Mouse (Mus musculus) layer of hippocampus, postnatal 10 days (tissue): Measurements from ENCODE around the gene Ptpn13. TPM values are rescaled to one million over a fixed set of nuclear protein-coding genes. Genes with fewer than 3 reads are reported as not detected.

Experiments
- DNase-seq, 2 experiments: peaks; one replicate each; pipeline ENCODE4 v3.0.0; 2021; ENCODE audit warnings: low spot score in 2 of 2
- total RNA-seq, 2 experiments: library from RNA; stranded (reverse); gene quantifications; 2 replicates each; pipeline ENCODE4 v1.2.3; 2021

Ptpn13 gene
- total RNA-seq, 2 experiments from 2014 or later, result 9.5 to 11.2 TPM

DNA sequence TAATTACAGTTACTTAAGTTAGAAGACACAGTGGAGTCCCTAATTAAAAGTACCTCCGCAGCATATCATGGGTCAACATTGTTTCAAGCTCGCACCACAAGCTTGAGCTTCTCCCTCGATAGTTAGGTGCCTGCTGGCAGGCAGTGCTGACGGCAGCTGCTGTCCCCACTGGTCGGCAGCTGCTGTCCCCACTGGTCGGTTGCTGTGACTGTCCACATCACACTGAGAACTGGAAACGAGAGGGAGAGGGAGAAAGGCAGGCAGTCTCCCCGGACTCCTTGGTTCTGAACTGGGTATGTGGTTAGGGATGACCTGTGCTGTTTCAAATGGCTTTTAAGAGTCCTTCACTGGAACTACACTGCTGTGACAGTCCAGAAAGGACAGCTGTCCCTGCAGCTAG, 33.4 kb downstream of the Ptpn13 start:
- DNase-seq, result no peak

DNA sequence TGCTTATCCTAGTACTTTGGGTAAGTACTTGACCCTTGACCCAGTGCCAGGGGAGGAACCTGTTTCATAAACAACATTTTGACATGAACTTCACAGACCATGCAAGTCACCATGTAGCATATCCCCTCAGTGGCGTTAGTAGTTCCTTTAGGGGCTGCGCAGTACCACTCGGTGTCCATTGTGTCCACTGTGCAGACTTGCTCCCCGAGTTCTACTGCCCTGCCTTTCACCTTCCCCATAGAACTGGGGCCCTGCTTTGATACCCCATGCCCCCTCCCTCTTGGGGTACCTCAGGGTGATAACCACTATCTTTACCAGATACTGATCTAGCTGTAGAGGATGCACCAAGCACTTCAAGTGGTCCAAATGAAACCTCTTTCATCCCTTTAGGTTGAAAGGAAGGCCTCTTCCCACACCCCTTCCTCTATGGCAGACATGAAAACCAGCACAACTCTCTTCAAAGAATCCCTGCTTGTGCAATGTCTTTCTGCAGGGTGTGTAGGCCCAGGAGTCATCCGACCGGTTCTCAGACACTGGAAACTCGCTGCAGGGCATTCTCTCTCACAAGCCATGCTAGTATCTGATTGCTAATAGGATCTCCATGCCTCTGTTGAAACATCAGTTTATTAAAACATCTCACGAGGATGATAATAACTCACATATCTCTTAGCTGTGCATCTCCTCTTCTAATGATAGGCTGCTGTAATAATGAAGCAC, 34.1 kb downstream of the Ptpn13 start:
- DNase-seq, result no peak

GRCm38 (mm10) chr5:103460903-103461302, 35.9 kb downstream of the Ptpn13 start:
- no peak for DNase-seq

GRCm38 (mm10) chr5:103463661-103464219, 38.7 kb downstream of the Ptpn13 start:
- DNase-seq, result no peak

DNA sequence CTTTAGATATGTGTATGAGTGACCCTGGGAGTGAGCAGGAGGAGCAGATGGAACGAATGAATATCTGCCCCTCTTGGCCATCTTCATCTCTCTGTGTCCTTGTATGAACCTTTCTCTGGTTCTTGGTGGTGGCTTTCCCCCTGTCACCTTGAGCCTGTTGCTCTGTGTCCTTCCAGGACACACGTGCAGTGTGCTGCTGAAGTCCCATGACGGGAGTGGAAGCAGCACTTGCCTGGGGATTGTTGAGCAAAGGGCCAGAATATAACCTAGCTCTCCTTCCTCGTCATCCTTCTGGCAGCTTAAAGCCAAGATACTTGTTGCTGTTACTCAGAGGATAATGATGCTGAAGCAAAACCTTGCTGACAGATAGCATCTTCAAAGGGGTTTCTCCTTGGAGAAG, 39.3 kb downstream of the Ptpn13 start:
- no peak for DNase-seq

DNA sequence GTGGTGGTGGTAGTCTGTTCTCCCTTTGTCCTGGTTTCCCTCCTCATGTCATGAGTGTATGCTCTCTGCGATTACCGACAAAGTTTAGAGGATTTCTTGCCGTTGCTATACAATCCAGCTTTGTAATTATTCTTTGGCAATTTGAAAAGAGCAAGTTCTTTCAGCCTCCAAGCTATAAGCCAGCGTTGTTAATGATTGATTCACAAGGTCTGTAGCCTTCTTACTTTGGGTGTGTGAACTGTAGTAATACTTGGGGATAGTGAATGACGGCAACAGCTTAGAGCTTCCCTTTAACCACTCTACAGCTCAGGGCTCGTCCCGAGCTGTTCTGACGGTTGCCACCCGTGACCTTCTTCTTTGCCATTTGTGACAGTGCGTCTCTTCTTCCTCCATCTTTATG, 39.8 kb downstream of the Ptpn13 start:
- no peak for DNase-seq

DNA sequence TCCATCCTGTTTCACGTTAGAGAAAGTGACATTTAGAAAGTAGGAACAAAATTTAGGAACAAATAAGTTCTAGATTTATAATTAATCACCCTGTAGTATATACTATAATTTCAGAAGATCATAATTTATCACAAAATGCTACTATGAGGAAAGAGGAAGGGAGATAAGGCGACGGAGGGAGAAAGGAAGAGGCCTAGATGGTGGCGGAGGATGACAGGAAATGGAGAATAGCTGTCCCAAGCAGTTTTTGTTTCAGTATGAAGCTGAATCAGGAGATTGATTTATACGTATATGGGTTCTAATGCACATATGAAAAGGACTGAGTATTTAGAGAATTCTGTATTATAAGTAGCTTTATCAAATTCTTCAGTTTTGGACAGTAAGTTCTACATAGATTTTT, 47.7 kb downstream of the Ptpn13 start:
- no peak for DNase-seq

DNA sequence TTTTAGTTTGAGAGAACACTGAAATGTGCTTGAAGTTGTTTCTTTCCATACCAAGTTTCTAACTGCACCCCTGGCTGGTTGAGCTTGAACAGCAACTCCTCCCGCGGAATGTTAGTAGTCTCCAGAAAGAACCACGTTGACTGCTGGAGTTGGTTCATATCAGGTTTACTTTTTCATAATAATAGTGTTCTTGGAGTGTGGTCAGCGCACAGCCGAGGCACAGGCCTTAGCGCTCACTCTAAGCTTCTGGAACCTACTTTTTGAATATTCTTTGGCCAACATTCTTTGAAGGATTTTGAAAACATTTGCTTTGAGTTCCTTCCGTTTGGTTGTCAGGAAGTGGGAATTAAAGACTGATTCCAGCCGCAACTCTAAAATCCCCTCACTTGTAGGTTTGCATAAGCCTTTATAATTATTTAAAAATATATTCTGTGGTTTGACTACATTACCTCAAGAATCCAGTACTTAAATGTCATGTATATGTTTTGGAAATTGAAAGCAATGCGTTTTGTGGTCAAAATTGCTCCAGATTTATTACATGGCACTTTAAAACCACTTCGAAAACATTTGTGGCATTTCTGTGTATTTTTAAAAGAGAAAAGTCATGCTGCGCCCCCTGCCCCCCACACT, 48.6 kb downstream of the Ptpn13 start:
- DNase-seq, result no peak

GRCm38 (mm10) chr5:103474259-103474658, 49.3 kb downstream of the Ptpn13 start:
- no peak for DNase-seq

- DNase-seq, result no peak
These were observed 50.5 kb downstream of the Ptpn13 start for GRCm38 (mm10) chr5:103475503-103475902.

DNA sequence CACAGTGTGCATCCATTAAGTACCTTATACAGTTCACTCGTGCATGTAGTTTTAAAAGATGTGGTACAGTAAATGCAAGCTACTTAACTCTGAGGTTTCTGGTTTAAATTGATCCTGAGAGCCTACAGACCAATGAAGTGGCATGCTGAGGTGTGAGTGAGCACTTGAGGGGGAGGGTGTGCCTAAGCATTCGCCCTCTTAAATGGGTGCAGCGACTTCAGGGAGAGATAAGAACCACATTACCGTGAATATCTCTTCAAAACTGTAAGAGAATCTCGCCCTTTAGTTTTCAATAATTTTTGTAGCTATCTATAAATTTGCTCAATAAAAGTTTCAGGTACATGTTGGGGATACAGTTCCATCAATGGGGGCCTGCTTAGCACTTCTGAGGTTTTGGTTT, 54.5 kb downstream of the Ptpn13 start:
- no peak for DNase-seq

DNA sequence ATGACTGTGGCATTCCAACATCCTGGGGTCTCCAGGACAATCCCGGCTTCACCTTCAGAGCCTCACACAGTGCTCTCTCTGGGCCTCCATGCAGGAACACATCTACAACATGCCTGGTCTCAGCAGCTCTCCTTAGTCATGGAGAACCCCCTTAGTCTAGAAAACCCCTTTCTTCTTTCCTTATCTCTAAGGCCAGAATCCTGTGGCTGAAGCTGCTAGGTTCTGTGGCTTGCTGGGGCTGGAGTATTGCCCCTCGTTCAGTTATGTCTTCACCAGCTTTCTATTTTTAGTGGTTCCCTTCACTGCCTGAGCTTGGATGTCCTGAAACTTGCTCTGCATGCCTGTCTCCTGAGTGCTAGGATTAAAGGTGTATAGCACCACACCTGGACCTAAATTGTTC, 56.2 kb downstream of the Ptpn13 start:
- DNase-seq, result no peak

DNA sequence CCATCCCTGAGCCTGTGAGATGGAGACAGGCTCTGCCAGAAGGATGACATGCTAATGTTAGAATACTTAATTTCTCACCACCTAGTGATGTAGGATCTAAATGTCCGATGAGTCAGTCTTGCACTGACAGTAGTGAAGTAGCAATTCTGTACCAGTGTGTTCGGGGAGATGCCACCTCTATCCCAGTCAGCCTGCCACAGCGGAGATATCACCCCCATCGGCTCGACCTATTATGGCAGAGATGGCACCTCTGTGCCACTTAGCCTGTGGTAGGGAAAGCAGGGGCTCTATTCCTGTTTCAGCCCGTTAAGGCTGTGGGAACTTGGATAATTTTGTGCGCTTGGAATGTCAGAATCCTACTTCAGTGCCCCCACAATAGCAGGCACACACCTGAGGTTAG, 62.0 kb downstream of the Ptpn13 start:
- DNase-seq, result no peak

GRCm38 (mm10) chr5:103490964-103491363, 66.0 kb downstream of the Ptpn13 start:
- no peak for DNase-seq

DNA sequence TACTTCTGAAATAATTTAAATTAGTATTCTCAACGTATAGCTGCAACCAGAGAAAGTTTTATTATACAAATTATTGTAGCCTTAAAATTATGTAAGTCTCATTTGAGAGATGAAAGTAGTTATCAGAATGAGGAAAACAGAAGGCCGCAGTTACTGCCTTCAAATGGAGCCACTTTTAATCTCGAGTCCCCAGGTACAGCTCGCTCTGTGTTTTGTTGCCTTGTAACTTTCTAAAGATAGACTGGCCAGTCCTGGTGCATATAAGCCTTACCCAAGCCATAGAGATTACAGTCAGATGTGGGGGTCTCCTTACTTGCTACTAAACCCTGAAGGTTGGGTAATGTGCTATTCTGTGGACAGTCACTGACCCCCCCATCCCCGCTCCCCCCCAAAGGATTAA, 66.8 kb downstream of the Ptpn13 start:
- no peak for DNase-seq

- no peak for DNase-seq
These were observed 72.1 kb downstream of the Ptpn13 start for GRCm38 (mm10) chr5:103497061-103497460.

GRCm38 (mm10) chr5:103497480-103497879, 72.5 kb downstream of the Ptpn13 start:
- no peak for DNase-seq

DNA sequence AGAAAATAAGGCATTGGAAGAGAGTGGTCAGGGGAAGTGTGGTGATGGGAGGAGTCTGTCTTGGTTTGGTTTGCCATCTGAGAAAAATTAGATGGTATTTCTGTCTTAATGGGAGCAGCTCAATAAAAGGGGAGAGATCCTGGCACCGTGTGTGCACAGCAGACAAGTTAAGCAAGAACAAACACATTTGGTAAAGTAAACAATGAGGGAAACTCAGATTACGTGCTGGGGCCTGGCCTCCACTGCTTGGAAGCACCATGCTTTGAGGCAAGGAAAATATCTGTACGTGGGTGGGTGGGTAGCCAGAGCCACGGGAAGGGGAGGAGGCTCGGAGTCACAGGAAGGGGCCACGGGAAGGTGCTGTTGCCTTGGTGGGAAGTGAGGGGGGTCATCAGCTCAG, 74.3 kb downstream of the Ptpn13 start:
- DNase-seq, result no peak

GRCm38 (mm10) chr5:103501076-103501475, 76.1 kb downstream of the Ptpn13 start:
- DNase-seq, result no peak

- no peak for DNase-seq
These were observed 76.8 kb downstream of the Ptpn13 start for GRCm38 (mm10) chr5:103501839-103502238.

DNA sequence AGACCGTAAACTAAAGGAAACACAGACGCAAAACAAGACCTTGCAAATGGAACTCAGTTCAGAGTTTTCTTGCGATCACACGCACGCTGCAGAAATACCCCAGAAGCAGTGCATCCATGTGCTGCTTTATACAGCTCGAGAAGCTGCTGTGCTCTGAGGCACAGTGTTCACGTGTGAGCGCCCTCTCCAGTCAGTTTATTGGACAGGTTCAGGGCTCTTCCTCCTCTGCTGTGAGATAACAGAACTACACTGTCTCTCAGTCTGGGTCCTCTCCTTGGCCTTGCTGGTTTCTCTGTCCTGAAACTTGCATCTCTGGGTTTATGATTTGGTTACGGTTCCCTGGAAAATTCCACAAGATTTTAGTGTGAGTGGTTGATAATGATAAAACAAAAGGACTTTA, 88.2 kb downstream of the Ptpn13 start:
- no peak for DNase-seq

- DNase-seq, result no peak
These were observed 89.4 kb downstream of the Ptpn13 start for GRCm38 (mm10) chr5:103514441-103514840.

GRCm38 (mm10) chr5:103515876-103516275, 90.9 kb downstream of the Ptpn13 start:
- no peak for DNase-seq
